Mouse (Mus musculus): ENCODE data around the gene Dnah6.

DNA sequence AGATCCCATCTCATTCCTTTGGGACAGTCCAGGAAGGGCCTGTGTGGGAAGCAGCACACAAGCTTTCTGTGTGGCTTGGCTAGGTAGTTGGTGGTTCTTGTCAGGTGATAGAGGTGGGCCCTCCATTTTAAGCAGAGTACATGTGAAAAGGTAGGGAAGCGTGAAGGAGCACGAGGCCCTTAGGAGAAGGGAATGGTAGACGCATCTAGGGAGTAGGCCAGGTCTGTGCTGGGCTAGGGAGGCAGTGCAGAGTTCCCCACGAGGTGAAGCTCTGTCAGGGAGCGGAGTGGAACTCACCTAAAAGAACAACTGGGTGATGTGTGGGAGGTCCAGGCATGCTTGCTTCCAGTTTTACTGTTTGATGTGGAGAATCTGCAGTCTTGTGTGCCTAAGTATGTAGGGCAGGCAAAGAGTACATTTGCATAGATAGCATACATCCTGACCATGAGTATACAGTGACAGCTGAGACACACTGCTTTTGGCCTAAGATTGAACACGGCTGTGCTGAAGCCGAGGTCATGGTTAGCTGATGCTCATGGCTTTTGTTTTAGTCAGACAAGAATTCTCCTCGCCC is 46.4 kb upstream of the Dnah6 start:
- TF ChIP-seq CTCF (IDR thresholded peaks at IDR 0.05; ENCODE audit: low read depth) (no peak), EP300 (IDR thresholded peaks at IDR 0.05; ENCODE audit: low read depth) (no peak)

All from heart, postnatal 0 days (tissue).